Mouse (Mus musculus) T-helper 17 cell (primary cell): ENCODE data around the gene Tfpi.
"Not testable (repeated sequence)": the region's sequence is repeated elsewhere in the genome, so short reads cannot be mapped to it uniquely, and the experiment has no call there.

ENCODE experiments used
- in situ Hi-C, 2 experiments: fragments of 300-600 bp; cut with MboI, MseI; formaldehyde crosslinking; loops; 1 replicate in 1 of 2; 2 replicates in 1 of 2; pipeline ENCODE4 v1.15.1; 2025; ENCODE audit warnings: high pct_unique_total_duplicates in 2 of 2

Tfpi gene

DNA sequence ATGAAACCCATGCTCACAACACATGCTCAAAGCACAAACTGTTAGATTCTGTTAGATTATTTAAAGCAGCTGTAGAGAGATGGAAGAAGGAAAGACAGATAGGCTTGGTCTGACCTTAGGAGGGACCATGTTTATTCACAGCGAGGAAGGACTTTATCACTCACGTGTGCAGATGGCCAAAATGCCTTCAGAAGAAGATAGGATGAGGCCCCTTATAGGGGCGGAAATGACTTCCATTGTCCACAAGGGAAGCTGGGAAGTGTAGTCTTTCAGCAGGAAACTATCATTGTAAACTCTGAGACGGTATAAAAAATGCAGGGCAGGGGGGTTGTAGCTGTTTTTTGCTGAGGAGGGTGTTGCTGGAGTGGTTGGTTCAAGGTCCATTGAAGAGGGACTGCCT, at the start of gene Tfpi:
Gene Tfpi (minus strand): TSS at position 199 of the 400 bp plus-strand sequence.
- in situ Hi-C loops, result loop anchor here in 1 of 2 experiments (25.0 kb wide), 1 partner anchor 561 kb away; the partner anchor contains the start of genes P2rx3, Ssrp1 and Tnks1bp1

DNA sequence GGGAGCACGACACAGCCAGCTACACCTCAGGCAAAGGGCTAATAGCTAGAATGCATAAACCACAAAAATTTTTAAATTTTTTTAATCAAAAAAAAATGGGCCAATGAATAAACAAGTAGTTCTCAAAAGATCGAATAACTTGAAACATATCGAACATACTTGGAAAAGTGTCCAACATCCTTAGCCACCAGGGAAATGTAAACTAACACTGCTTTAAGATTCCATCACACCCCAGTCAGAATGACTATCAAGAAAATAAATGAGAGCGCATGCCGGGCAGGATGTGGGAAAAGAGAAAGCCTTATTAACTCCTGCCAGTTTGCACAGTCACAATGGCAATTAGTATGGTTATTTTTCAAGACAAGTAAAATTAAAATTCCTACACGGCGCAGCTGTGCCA, 49.6 kb upstream of the Tfpi start:
- in situ Hi-C loops, result no loop called here

DNA sequence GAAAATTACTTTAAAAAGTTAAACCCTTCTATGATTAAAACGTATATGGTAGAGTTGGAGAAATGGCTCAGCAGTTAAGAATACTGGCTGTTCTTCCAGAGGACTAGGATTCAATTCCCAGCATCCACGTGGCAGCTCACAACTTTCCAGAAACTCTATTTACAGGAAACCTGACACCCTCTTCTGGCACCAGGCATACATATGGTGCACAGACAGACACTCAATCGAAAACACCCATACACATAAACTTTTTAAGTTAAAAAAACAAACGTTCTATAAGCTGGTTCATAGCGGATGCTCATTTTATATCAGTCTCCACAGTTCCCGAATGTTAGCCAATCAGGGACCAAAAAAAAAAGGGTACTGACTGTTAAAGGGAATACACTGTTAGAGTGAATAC, 49.2 kb upstream of the Tfpi start:
- in situ Hi-C loops, result no loop called here

DNA sequence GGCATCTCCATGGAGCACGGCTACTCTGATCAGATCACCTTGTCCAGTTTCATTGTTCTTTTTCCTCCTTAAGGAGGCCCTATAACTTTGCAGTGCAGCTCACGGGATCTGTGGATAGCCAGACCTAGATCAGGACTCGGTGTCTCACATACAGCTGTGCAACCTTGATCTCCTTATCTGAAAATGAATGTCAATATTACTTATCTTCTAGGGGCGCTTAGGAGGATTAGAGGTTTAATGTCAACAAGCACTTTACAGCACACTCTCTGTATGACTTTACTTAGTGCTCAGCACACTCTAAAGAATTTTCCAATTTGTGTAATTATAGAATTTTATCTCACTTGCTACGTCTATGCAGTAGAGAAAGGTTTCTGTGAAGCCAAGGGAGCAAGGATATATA, 48.5 kb upstream of the Tfpi start:
- in situ Hi-C loops, result no loop called here

DNA sequence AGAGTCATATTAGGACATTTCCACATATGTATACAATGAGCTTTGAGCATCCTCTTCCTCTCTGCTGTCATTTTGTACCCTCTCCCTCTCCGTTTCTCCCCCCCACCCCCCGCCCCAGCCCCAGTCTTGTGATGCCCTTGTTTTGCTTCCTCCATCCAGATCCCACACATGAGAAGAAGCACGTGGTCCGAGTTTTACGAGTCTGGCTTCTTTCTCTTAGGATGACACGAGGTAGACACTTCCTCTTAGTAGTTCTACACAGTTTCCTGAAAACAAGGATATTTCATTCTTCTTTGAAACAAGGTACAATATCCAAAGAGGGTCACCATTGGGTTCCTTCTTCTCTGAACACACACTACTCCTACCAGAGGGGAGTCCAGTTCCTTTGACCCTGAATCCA, 47.4 kb upstream of the Tfpi start:
- in situ Hi-C loops, result no loop called here

DNA sequence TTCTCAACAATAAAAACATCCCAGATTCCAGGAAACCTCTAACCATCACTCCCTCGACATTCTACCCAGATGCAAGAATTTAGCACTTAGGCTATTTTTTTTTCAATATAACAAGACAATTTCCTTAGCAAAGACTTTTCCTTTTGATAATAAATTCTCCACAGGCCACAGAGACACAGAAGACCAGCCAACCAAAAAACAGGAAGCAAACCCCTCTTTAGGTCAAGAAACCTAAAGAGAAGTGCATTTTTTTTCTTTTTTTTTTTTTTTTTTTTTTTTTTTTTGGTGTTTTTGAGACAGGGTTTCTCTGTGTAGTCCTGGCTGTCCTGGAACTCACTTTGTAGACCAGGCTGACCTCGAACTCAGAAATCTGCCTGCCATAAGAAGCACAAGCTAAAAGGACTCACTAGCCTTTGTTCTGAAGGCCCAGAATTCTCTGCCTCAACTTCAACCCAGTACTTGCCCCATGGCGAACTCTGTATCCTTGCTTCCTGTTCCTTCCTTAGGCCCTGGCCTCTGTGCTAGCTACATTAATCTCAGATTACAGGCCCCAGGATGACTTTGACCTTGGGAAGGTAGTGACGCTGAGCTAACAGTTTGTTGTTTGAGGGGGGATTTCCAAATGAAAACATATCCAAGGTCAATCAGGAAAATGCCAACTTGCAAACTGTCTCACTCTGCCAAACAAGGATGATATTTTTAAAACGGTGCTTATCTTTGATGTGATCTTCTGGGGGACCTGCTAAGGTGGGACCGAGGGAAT, 46.7 kb upstream of the Tfpi start:
- in situ Hi-C loops, result no loop called here

DNA sequence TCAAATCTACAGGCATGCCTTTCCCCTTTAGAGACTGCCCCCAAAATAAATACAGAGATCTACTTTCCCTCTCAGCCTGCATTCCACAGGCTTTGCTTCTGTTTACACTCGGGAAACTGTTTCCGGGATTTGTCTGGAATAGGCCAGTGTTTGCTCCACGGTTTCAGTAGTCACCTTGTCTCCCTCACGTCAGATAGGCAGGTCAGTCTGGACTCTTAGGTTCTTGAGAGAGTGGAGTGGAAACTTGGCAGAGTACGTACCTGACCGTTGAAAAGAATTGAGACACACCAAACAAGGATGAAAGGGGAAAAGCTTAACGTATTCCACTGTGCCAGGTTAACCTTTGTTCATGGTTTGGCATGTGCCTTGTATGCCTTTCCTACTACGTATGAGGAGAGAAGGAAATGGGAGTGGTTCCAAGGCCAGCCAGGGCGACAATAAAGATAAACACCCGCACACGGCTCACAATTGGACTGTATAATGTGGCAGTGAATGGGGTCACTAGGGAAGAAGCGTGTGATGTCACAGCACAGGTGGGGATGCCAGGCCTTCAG, 43.0 kb upstream of the Tfpi start:
- in situ Hi-C loops, result no loop called here

DNA sequence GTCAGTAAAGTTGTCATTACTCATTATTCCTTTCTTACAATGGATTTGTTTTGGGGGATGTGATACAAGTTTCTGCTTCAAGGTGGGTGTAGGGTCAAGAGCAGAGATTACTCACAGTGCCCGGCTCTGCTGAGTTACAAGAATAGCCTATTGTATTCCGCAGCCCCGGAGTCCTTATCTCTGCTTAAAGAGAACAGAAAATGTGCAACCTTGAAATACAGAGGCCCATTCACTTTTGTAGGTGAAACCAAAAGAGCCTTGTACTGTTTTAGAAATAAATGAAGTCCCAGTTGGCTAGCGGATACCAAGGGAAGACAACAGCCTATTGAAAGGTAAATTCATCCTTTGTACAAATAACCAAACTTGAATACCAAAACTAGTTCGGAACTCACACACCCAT, 42.2 kb upstream of the Tfpi start:
- in situ Hi-C loops, result no loop called here

DNA sequence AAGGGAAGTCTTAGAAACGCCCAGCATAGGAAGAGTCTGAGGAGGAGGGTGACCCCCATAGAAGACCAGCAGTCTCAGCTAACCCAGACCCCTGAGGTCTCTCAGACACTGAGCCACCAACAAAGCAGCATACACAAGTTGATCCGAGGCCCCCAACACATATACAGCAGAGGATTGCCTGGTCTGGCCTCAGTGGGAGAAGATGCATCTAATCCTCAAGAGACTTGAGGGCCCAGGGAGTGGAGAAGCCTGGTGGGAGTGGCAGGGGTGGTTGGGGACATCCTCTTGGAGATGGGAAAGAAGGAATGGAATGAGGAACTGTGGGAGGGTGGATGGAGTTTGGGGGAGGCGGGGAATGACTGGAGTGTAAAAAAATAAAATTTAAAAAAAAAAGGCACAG, 36.7 kb upstream of the Tfpi start:
- in situ Hi-C loops, result no loop called here

DNA sequence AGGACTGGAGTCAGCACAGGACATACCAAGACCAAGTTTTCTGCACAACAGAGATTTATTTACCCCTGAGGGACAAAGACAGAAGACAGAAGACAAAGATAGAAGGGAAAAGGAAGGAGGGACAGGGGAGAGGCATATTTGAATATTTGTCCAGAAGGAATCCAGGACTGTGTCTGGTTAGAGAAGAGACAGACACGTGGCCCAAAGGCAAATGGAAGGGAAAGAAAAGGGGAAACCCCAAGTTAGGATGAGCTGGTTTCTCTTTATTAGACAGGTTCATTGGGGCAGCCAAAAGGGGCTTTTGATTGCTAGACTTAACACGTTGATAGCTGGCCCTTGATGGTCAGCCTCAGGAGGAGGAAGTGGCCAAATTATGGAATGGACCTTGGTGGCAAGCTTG, 34.9 kb upstream of the Tfpi start:
- in situ Hi-C loops, result no loop called here

DNA sequence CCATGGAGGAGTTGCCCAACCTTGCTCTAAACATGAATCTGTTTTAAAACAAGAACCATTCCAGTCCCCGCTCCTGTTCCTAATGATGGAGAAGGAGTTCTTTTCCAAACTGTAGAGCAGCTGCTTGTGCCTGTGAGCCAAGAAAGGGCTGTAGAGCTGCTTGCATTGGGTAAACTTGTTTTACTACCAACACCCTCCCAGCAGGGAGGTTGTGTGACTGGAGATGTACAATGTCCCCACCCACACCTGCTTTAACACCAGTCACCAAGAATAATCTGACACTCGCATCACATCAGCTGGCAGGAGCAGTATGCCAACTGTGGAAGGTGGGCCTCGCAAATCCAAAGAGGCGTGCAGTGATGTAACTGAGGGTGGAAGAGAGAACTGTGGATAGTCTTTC, 34.5 kb upstream of the Tfpi start:
- in situ Hi-C loops, result no loop called here

DNA sequence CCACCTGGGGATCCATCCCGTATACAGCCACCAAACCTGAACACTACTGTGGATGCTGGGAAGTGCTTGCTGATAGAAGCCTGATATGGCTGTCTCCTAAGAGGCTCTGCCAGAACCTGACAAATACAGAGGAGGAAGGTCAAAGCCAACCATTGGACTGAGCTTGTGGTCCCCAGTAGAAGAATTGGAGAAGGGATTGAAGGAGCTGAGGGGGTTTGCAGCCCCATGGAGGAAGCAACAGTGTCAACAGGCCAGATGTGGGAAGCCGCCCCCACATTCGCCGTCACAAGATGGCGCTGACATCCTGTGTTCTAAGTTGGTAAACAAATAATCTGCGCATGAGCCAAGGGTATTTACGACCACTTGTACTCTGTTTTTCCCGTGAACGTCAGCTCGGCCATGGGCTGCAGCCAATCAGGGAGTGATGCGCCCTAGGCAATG, 28.4 kb upstream of the Tfpi start:
- in situ Hi-C loops, result not testable (repeated sequence)

DNA sequence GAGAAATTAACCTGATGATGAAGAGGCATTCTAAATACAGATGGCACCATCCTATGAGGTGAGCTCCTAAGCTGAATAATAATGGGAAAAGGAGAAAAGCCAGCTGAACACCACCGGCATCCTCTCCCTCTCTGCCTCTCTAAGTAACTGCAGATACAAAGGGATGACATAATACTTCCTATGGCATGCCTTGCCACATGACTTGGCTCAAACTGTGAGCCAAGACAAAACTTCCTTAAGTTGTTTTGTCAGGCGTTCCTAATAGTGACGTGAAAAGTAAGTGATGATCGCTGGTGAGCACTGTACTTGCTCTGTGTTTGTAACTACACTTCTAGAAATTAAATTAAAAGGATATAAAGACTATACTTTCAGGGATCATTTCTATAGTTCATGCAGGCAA, 27.7 kb upstream of the Tfpi start:
- in situ Hi-C loops, result no loop called here

DNA sequence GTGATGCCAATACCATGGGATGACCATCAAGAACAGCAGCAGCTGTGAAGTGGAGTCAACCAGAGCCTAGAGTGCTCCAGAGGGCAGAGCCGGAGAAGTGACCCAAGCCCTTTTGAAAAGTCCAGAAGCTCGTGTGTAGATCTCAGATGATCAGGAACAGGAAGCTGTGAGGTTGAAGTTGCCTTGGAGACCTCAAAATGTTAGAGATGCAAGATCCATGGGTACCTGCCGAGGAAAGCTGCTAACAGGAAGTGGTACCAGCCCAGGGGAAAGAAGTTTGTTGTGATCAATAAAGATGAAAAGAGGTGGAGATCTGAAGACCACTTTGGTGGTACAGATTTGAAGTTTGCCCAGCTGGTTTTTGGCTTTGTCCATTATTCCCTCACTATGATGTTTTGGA, 22.3 kb upstream of the Tfpi start:
- in situ Hi-C loops, result loop anchor here in 1 of 2 experiments (25.0 kb wide), 1 partner anchor 538 kb away; the partner anchor contains the start of genes P2rx3, Ssrp1 and Tnks1bp1

DNA sequence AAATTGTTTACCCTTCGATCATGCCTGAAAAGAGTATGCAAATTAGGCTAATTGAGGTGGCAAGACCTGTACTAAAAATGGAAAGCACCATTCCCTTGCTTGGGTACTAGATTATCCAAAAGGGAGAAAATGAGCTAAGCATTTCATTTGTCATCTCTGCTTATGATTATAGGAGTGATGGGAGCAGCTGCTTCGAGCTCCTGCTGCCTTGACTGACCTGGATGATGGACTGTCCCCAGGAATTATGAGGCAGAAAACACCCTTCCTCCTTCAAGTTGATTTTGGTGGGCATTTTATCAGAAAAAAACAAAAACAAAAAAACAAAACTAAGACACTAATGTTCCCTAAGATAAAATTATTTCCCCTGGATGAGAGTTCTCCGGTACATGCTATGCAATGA, 18.5 kb upstream of the Tfpi start:
- in situ Hi-C loops, result loop anchor here in 1 of 2 experiments (25.0 kb wide), 1 partner anchor 542 kb away; the partner anchor contains the start of genes P2rx3, Ssrp1 and Tnks1bp1

DNA sequence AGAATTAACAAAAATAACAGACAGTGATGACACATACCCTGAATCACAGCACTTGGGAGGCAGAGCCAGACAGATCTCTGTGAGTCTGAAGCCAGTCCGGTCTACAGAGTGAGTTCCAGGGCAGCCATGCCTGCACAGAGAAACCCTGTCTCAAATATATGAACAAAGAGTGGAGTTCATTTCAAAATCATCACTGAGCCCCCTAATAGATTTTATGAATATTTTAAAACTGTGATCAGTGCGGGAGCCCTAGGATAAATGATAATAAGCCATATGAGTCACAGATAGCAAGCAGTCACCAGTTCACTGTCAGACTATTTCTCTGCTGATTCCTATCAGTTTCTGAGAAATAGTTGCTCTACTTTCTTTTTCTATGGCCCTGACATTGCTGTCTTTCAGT, 17.1 kb upstream of the Tfpi start:
- in situ Hi-C loops, result loop anchor here in 1 of 2 experiments (25.0 kb wide), 1 partner anchor 544 kb away; the partner anchor contains the start of genes P2rx3, Ssrp1 and Tnks1bp1

DNA sequence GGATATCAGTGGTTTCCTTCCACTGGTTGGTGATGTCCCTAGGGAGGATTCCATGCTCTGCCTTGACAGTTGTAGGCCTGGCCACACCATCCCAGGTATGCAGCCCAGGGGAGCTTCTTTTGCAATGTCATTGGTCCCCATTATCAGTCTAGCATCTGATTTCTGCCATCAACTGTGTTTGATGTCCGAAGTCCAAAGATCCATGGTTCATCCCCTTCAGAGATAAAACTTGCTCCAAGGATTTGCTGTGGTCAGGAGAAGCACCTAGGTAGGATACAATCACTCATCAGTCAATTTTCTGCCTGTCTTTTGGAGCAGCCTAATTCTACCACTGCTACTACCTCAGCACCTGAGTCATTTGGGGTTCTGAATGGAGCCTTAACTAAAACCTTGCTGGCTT, 15.1 kb upstream of the Tfpi start:
- in situ Hi-C loops, result loop anchor here in 1 of 2 experiments (25.0 kb wide), 1 partner anchor 546 kb away; the partner anchor contains the start of genes P2rx3, Ssrp1 and Tnks1bp1

DNA sequence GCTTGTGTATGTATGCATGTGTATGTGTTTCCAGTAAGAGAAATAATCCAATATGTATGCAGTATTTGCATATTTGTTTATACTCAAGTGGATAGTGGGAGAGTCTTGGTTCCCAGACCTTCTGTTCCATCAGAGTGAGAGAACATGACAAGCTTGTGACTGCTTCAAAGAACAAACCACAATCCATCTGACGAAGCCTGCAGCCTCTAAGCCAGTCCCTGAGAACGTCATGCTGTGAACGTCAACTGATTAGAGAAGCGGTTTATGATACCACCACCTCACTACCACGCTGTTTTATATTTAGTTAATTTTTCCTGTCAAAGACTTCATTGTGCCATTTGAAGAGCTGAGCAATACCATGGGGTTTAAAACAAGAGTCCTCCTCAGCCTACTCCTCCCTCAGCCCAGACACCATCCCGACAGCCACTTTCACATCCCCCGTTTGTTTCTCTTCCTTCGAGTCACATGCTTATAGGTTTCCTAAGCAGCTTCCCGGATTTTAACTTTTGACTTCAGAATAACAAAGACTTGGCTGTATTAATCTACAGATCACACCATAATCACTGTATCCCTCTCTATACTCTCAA, 11.2 kb upstream of the Tfpi start:
- in situ Hi-C loops, result loop anchor here in 1 of 2 experiments (25.0 kb wide), 1 partner anchor 550 kb away; the partner anchor contains the start of genes P2rx3, Ssrp1 and Tnks1bp1

DNA sequence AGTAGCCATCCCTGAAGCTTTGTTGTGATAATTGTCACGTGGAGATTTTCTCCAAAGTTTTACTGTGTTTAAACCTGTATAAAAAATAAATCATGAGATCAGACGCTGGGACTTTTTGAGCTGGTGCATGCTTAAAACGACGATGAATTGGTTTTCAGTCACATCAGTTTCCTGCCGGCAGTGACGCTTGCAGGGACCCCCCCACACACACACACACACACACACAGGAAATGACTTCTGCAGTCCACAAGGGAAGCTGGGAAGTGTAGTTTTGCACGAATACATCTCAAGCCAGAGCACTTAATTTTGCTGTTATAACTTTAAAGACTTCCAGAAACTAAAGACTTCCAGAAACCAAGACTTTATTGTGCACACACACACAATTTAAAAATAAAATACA, 5.3 kb upstream of the Tfpi start:
- in situ Hi-C loops, result loop anchor here in 1 of 2 experiments (25.0 kb wide), 1 partner anchor 555 kb away; the partner anchor contains the start of genes P2rx3, Ssrp1 and Tnks1bp1

DNA sequence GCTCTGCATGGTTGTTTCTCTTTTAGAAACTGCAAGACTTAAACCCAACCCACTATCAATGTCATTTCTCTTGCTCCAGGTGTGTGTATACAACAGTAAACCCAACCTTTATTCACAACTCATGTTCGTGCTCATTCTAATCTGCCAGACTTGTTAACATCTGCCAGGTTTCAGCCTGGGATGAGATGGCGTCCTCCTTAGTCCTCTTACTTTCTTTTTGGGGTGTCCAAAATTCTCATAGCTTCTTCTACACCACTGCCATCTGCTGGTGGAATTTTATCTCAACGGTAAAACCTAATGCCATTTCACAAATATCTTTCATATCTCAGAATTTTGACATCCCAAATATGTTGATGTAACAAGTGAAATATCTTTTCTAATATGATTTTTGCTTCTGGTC, 2.5 kb upstream of the Tfpi start:
- in situ Hi-C loops, result loop anchor here in 1 of 2 experiments (25.0 kb wide), 1 partner anchor 558 kb away; the partner anchor contains the start of genes P2rx3, Ssrp1 and Tnks1bp1

DNA sequence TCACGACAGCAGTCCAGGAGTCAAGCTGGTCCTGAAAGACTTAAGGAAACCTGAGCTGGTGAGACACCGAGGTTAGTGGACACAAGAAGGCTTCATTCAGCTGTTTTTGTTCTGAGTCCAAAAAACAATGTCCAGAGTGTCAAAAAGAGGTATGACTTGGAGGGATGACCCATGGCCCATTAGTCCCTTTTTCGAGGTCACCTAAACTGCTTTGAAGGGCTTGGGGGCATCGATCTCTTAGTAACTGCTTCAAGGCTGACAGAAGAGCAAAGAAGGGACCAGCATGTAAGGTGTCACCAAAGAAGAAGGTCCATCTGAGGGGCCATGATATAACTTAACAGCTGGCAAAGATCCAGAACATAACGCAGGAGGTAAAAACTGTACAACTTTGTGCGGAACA, 1.2 kb upstream of the Tfpi start:
- in situ Hi-C loops, result loop anchor here in 1 of 2 experiments (25.0 kb wide), 1 partner anchor 560 kb away; the partner anchor contains the start of genes P2rx3, Ssrp1 and Tnks1bp1

DNA sequence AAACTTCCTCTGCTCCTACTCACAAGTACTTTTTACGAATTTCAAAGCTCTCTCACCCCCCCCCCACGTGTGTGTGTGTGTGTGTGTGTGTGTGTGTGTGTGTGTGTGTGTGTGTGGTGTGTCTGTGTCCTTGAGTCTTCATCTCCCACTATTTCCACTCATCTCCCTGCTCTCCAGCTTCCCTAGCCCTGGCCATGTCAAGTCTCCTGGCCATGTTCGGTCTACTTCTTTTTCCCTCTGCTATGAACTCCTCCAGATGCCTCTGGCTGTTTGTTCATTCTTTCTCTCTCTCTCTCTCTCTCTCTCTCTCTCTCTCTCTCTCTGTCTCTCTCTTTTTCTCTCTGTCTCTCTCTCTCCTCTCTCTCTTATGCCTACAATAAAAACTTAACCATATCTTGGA, 444 bp downstream of the Tfpi start:
- in situ Hi-C loops, result loop anchor here in 1 of 2 experiments (25.0 kb wide), 1 partner anchor 561 kb away; the partner anchor contains the start of genes P2rx3, Ssrp1 and Tnks1bp1
